Mouse (Mus musculus) kidney, postnatal 14 days (tissue): Measurements from ENCODE around the gene Gm13178.

ENCODE experiments used
- DNase-seq: peaks from one replicate; pipeline ENCODE4 v3.0.0; 2022; ENCODE audit warnings: mixed read lengths

Gene Gm13178

GRCm38 (mm10) chr4:144721304-144721703 is at the start of gene Gm13178:
Gene Gm13178, minus strand, starts transcription at chr4:144721404.
- no peak for DNase-seq

- peak; percentile 43 for DNase-seq
Observed at GRCm38 (mm10) chr4:144765722-144766121, 44.5 kb upstream of the Gm13178 start.

- no peak for DNase-seq
Observed at GRCm38 (mm10) chr4:144749139-144749538, 27.9 kb upstream of the Gm13178 start.

GRCm38 (mm10) chr4:144719691-144720090 is 1.5 kb downstream of the Gm13178 start:
- DNase-seq = no peak

GRCm38 (mm10) chr4:144718288-144718687 is 2.9 kb downstream of the Gm13178 start:
- no peak for DNase-seq

GRCm38 (mm10) chr4:144686268-144686667 is 34.9 kb downstream of the Gm13178 start, which contains the start of gene Gm436:
Gene Gm436, minus strand, starts transcription at chr4:144686368.
- DNase-seq = no peak
